ENCODE assay signal across 20 mouse cellular contexts in genomic region chr12:21512736-21513135, GRCm38 (mm10).
DNase-seq lines count a peak whose midpoint lies in the region; ATAC-seq lines count a peak whose summit lies in the region.
"Had no signal": no experiment of that assay in that cellular context is flagged by ENCODE, and none has a peak within 500 bp of the region (broad histone marks: within the 10 kb centered on the region; RNA-seq: fewer than 3 reads in every experiment).

No protein-coding gene starts in this region.

- DNase-seq in frontal cortex, adult 2 months (ENCODE audit: extremely low spot score in 1 of 2, low spot score in 1 of 2), result peak; percentile 51 to 68
- DNase-seq in frontal cortex, postnatal 25 days (ENCODE audit: low spot score in 2 of 2), result no peak
- peak; percentile 45 to 83 for DNase-seq in left cerebral cortex, postnatal 25 days (ENCODE audit: low spot score in 2 of 2)
- peak; percentile 76 for DNase-seq in telencephalon, adult 2 months (ENCODE audit: low read depth, low spot score)
- no peak for DNase-seq in embryo, embryonic 10.5 days (ENCODE audit: low spot score)
- no peak for DNase-seq in retina, embryonic 14.5 days (ENCODE audit: low spot score)
- DNase-seq: cerebellum, adult 11-12 months; kidney, adult 18-20 months; kidney, postnatal 25 days; thymus, postnatal 4 days had no signal

- ATAC-seq in midbrain, embryonic 15.5 days (replicated peaks), result 0 out of 2 replicates have a peak, but pooled peaks have one; percentile 25
- ATAC-seq in midbrain, embryonic 13.5 days, result no peak
- ATAC-seq: forebrain, embryonic 14.5 days; liver, embryonic 12.5 days; Patski had no signal

- peak overlapping the region; percentile 21; the same call in 1 of the 2 replicates for H3K27ac ChIP-seq in midbrain, embryonic 15.5 days
- H3K27ac ChIP-seq in midbrain, embryonic 13.5 days, result no peak overlapping the region
- H3K27ac ChIP-seq: hindbrain, embryonic 15.5 days; limb, embryonic 10.5 days; liver, embryonic 12.5 days; midbrain, embryonic 12.5 days; neural tube, embryonic 12.5 days had no signal

- intact Hi-C loops in left cerebral cortex, postnatal 25 days (cut with DNase I), result loop anchor here (5.0 kb wide), 1 partner anchor 95 kb away; the partner anchor contains the start of gene Ywhaq

- no peak overlapping the region for H3K9ac ChIP-seq in midbrain, embryonic 15.5 days
- H3K9ac ChIP-seq in midbrain, embryonic 13.5 days (replicated peaks), result no peak overlapping the region
- H3K9ac ChIP-seq: hindbrain, embryonic 15.5 days; liver, embryonic 12.5 days; midbrain, embryonic 12.5 days; neural tube, embryonic 12.5 days had no signal

- no peaks in the 10 kb centered on the region; the same call in 1 of the 2 replicates for H3K9me3 ChIP-seq in midbrain, embryonic 15.5 days
- 0 out of 2 replicates have a peak, but pooled peaks cover 3% of the 10 kb centered on the region for H3K9me3 ChIP-seq in midbrain, embryonic 13.5 days
- H3K9me3 ChIP-seq: hindbrain, embryonic 15.5 days; limb, embryonic 10.5 days had no signal

- WGBS in midbrain, embryonic 15.5 days, result 67% methylated on average over 2 of the region's 2 CpGs
- WGBS in midbrain, embryonic 13.5 days, result 76% methylated on average over 2 of the region's 2 CpGs

- peaks cover 13% of the 10 kb centered on the region; the same call in 1 of the 2 replicates for H3K4me1 ChIP-seq in midbrain, embryonic 15.5 days
- peaks cover 15% of the 10 kb centered on the region for H3K4me1 ChIP-seq in midbrain, embryonic 13.5 days (replicated peaks)
- H3K4me1 ChIP-seq: limb, embryonic 10.5 days; liver, embryonic 12.5 days; midbrain, embryonic 12.5 days; neural tube, embryonic 12.5 days had no signal

- H3K27me3 ChIP-seq in midbrain, embryonic 15.5 days (replicated peaks), result no peaks in the 10 kb centered on the region
- H3K27me3 ChIP-seq in midbrain, embryonic 13.5 days, result no peaks in the 10 kb centered on the region
- H3K27me3 ChIP-seq: hindbrain, embryonic 15.5 days; liver, embryonic 12.5 days; midbrain, embryonic 12.5 days; neural tube, embryonic 12.5 days; Patski had no signal

- no peak overlapping the region for H3K4me2 ChIP-seq in midbrain, embryonic 15.5 days
- no peak overlapping the region for H3K4me2 ChIP-seq in midbrain, embryonic 13.5 days (replicated peaks)
- H3K4me2 ChIP-seq: heart, embryonic 11.5 days; hindbrain, embryonic 15.5 days; liver, embryonic 12.5 days; midbrain, embryonic 12.5 days; neural tube, embryonic 12.5 days had no signal

- no peak overlapping the region for H3K4me3 ChIP-seq in midbrain, embryonic 15.5 days
- H3K4me3 ChIP-seq in midbrain, embryonic 13.5 days (replicated peaks), result no peak overlapping the region
- H3K4me3 ChIP-seq: hindbrain, embryonic 15.5 days; limb, embryonic 10.5 days; liver, embryonic 12.5 days; midbrain, embryonic 12.5 days; neural tube, embryonic 12.5 days had no signal

- H3K36me3 ChIP-seq in midbrain, embryonic 15.5 days (replicated peaks), result no peaks in the 10 kb centered on the region
- H3K36me3 ChIP-seq in midbrain, embryonic 13.5 days, result no peaks in the 10 kb centered on the region
- H3K36me3 ChIP-seq: hindbrain, embryonic 15.5 days; limb, embryonic 10.5 days; liver, embryonic 12.5 days; midbrain, embryonic 12.5 days; neural tube, embryonic 12.5 days had no signal

Comparison
In these comparisons a context has a peak if more than half of its experiments do, and no peak if none do; other contexts are left out.
1. DNase-seq: peak in frontal cortex, adult 2 months (2 of 2), left cerebral cortex, postnatal 25 days (2 of 2) and telencephalon, adult 2 months (single experiment); none in frontal cortex, postnatal 25 days (0 of 2), embryo, embryonic 10.5 days (single experiment) and retina, embryonic 14.5 days (single experiment).